Comparison of ENCODE assay signal across 18 mouse cellular contexts in the genomic region with DNA sequence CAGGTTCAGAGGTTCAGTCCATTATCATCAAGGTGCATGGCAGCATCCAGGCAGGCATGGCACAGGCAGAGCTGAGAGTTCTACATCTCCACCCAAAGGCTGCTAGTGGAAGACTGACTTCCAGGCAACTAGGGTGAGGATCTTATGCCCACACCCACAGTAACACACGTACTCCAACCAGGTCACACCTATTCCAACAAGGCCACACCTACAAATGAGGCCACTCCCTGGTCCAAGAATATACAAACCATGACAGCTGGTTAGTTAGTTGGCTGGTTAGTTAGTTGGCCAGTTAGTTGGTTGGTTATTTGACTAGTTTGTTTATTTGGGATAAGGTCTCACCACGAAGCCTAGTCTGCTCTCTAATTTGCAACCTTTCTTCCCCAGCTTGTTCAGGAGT. TPM values are rescaled to one million over a fixed set of nuclear protein-coding genes. Genes with fewer than 3 reads are reported as not detected.
"Had no signal": no experiment of that assay in that cellular context is flagged by ENCODE, and none has a peak within 500 bp of the region (broad histone marks: within the 10 kb centered on the region; RNA-seq: fewer than 3 reads in every experiment).

No protein-coding gene starts in this region.

- DNase-seq: kidney, adult 8-10 months; kidney, postnatal 10 days; kidney, postnatal 36 days; liver, postnatal 0 days; lung, embryonic 14.5 days; right cerebral cortex, postnatal 14 days had no signal

- H3K9ac ChIP-seq: kidney, embryonic 15.5 days; limb, embryonic 12.5 days; limb, embryonic 15.5 days; liver, embryonic 14.5 days; liver, postnatal 0 days; lung, embryonic 14.5 days; midbrain, embryonic 12.5 days; midbrain, embryonic 15.5 days; neural tube, embryonic 12.5 days; neural tube, embryonic 15.5 days; stomach, embryonic 15.5 days had no signal

- ATAC-seq: liver, postnatal 0 days; lung, postnatal 0 days; midbrain, embryonic 15.5 days had no signal

- H3K27ac ChIP-seq: kidney, embryonic 15.5 days; limb, embryonic 15.5 days; liver, embryonic 14.5 days; macrophage; midbrain, embryonic 12.5 days; midbrain, embryonic 15.5 days; neural tube, embryonic 12.5 days; neural tube, embryonic 15.5 days; stomach, embryonic 15.5 days had no signal

- H3K4me1 ChIP-seq: limb, embryonic 12.5 days; stomach, embryonic 15.5 days had no signal

- H3K4me2 ChIP-seq: kidney, embryonic 15.5 days; limb, embryonic 12.5 days; limb, embryonic 15.5 days; liver, embryonic 11.5 days; lung, embryonic 14.5 days; midbrain, embryonic 12.5 days; midbrain, embryonic 15.5 days; neural tube, embryonic 12.5 days; neural tube, embryonic 15.5 days; stomach, embryonic 15.5 days had no signal

- H3K36me3 ChIP-seq: kidney, embryonic 15.5 days; limb, embryonic 12.5 days; midbrain, embryonic 12.5 days; midbrain, embryonic 15.5 days; neural tube, embryonic 12.5 days; neural tube, embryonic 15.5 days; stomach, embryonic 15.5 days had no signal

- H3K4me3 ChIP-seq: kidney, embryonic 15.5 days; limb, embryonic 12.5 days; limb, embryonic 15.5 days; midbrain, embryonic 12.5 days; midbrain, embryonic 15.5 days; neural tube, embryonic 12.5 days; neural tube, embryonic 15.5 days; stomach, embryonic 15.5 days had no signal

- H3K27me3 ChIP-seq: kidney, embryonic 15.5 days; limb, embryonic 12.5 days; limb, embryonic 15.5 days; midbrain, embryonic 12.5 days; midbrain, embryonic 15.5 days; neural tube, embryonic 12.5 days; neural tube, embryonic 15.5 days; stomach, embryonic 15.5 days had no signal

- H3K9me3 ChIP-seq: kidney, embryonic 15.5 days; limb, embryonic 12.5 days; limb, embryonic 15.5 days; midbrain, embryonic 12.5 days; midbrain, embryonic 15.5 days; neural tube, embryonic 12.5 days; neural tube, embryonic 15.5 days; stomach, embryonic 15.5 days had no signal

RNA-seq across cellular contexts. Expression of a gene that starts 27.2 kb away (rescaled TPM):
- polyA plus RNA-seq: macrophage had no signal
